Mouse (Mus musculus) brain, adult 2 months (tissue): ENCODE measurements around the gene Cdh1.
"Not testable (repeated sequence)": the region's sequence is repeated elsewhere in the genome, so short reads cannot be mapped to it uniquely, and the experiment has no call there.

Experiments used
- DNase-seq: peaks from one replicate; pipeline ENCODE4 v3.0.0; 2011; ENCODE audit warnings: low read depth, low spot score

Gene Cdh1

DNA sequence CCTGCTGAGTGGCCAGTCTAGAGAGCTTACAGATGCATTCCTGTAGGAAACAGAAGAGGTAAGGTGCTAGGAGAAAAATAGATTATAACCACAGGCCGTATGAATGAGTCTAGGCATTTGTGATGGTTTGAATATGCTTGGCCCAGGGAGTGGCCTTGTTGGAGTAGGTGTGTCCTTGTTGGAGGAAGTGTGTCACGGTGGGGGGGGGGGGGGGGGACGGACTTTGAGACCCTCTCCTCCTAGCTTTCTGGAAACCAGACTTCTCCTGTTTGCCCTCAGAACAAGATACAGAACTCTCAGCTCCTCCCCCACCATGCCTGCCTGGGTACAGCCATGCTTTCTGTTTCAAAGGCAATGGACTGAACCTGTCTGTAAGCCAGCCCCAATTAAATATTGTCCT is 10.7 kb upstream of the Cdh1 start:
- no peak for DNase-seq

DNA sequence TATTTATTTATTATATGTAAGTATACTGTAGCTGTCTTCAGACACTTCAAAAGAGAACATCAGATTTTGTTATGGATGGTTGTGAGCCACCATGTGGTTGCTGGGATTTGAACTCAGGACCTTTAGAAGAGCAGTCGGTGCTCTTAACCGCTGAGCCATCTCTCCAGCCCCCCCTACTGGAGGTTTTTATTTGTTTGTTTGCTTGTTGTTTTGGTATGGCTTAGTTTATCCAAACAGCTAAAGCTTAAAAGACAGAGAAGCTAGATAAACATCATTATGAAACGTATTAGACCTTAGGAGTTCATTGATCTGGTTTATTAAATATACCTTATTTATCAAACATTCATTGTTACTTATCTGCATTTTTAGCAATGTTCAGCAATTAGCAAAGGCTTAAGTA is 7.5 kb upstream of the Cdh1 start:
- DNase-seq = not testable (repeated sequence)

DNA sequence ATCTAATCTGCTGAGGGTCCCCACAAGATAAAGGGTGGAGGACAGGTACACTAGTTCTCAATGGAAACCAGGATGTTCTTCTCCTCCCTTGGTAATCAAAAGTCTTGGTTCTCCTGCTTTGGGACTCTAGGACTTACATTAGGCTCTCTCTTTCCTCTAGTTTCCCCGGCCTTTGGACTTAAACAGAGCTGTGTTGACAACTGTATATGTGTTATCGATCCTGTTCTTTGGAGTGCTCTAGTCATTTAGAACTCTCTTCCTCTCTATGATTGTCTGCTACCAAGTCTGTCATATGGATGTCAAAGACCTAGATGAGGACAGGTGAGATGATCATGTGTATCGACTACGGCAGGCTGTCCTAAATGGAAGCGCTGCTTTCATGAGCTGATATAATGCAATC is 6.1 kb upstream of the Cdh1 start:
- no peak for DNase-seq

DNA sequence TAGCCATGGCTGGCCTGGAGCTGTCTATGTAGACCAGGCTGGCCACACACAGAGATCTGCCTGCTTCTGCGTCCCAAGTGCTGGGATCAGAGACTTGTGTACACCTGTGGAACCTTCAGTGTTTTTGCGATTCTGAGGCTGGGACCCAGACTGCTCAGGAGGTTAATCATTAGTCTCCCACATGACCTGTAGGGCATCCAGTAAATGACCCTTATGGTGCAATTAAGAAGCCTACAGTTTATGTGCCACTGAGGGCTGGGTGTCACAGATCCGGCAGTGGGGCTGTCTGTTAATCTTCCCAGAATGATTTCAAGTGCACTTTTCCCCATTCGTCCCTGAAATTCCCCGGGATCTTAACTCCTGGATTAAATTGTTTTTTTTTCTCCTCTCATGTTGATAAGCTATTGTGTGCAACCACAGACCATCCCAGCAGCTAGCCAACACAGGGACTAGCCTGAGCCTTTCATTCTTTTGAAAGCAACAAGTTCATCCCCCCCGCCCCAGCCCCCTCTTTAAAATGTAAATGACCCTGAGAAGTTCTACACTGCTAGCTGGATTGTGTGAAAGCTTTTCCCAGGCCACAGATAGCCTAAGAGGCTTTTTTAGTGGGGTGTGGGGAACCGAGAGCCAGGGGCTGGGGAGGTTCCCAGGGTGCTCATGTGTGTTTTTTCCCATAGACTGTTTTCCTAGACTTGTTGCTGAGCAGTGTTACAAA is 3.7 kb upstream of the Cdh1 start:
- DNase-seq = no peak

DNA sequence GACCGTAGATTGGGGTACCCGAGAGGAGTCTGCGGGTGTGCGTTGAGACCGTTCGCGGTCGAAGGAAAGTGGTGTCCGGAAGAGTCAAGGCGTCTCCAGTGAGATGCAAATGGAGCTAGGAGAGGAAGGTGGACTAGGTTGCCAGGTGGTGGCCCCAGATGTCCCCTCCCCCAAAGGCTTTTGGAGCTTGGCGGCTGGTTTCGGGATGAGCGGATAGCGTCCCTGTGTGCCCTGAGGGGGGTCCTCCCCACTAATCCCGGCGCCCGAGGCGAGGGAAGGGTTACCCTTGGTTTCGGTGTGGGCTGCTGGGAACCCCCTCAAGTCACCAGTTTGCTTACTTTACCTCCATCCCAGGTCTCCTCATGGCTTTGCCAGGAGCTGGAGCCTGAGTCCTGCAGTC is 782 bp downstream of the Cdh1 start:
- no peak for DNase-seq

DNA sequence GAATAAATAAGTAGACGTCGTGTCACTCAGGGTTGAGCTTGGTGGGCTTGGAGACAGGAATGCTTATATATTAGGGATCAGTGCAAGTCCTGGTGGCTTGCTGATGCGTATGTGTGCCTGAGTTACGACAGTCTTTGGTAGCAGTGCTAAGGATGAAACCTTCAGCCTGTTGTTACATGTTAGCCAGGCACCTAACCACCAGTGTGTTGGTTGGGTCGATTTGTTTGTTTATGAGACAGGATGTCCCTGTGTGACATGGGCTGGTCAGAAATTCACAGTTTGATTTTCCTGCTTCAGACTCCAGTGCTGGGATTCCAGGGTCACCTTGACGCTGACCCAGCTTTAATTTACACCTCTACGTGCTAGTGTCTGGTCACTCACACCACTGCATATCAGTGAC is 2.5 kb downstream of the Cdh1 start:
- no peak for DNase-seq

DNA sequence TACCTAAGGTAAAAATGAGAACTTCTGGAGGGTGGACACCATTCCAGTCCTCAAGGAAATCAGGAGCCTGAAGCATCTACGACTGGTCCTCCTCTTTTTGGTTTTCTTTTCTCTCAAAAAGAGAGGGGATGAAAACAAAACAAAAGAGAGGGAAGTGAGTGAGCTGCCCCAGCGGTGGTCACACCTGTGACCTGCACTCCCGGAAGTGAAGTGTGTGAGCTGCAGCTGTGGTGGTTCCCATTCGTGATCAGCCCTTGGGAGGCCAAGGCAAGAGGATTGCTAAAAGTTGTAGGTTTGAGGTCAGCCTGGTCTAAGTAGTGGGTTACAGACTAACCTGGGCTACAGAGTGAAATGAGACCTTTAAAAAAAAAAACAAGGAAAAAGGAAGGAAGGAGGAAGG is 3.0 kb downstream of the Cdh1 start:
- no peak for DNase-seq

DNA sequence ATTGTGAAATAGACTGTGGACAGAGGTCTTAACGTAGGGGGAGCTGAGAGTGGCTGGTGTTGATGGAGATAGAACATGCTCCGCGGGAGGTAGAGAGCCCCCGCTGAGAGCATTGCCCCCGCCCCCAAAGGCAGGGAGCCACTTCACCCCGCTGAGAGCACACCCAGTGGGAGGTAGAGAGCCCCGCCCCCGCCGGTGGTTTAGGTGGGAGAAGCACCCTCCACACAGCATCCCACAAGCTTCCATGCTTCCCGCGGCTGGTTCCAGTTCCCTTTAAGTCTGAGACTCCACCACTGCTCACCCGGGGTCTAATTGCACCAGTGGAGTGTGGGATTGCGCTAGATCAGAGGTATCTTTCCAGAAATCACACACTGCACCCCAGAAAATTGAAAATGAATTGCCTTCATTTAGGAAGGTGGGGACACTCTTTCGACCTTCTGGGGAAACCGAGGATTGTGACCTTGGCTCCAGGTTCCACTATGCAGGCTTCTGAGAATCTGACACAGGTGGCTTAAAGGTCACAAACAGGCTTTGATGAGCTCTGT is 3.5 kb downstream of the Cdh1 start:
- no peak for DNase-seq

DNA sequence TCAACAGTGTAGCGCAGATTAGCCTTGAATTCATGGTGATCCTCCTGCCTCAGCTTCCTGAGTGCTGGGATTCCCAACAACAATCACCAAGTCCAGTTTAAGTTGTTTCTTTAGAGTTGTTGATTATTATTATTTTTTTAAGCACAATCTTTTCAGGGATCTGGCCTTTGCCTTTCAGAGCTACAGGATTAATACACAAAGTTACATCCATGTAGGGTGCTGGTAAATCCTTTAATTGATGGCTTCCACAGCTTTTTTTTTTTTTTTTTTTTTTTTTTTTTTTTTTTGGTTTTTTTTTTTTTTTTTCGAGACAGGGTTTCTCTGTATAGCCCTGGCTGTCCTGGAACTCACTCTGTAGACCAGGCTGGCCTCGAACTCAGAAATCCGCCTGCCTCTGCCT is 4.6 kb downstream of the Cdh1 start:
- not testable (repeated sequence) for DNase-seq

DNA sequence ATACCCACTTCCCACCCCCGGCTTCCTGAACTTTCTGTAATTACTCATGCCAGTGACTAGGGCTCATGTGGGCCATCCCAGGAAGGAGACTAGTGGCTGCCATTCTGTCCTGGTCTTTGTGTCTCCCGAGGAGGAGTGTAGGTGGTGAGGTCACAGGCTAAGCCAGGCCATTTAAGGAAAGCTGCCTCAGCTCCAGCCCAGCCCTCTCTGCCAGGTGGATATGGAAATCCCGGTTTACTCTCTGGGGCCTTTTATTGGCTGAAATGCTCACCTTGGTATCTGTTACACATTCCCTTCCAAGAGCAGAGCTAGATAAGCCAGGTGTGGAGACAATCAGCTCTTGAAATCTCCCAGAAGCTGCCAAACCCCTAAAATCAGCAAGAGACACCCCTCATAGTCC is 5.3 kb downstream of the Cdh1 start:
- no peak for DNase-seq

DNA sequence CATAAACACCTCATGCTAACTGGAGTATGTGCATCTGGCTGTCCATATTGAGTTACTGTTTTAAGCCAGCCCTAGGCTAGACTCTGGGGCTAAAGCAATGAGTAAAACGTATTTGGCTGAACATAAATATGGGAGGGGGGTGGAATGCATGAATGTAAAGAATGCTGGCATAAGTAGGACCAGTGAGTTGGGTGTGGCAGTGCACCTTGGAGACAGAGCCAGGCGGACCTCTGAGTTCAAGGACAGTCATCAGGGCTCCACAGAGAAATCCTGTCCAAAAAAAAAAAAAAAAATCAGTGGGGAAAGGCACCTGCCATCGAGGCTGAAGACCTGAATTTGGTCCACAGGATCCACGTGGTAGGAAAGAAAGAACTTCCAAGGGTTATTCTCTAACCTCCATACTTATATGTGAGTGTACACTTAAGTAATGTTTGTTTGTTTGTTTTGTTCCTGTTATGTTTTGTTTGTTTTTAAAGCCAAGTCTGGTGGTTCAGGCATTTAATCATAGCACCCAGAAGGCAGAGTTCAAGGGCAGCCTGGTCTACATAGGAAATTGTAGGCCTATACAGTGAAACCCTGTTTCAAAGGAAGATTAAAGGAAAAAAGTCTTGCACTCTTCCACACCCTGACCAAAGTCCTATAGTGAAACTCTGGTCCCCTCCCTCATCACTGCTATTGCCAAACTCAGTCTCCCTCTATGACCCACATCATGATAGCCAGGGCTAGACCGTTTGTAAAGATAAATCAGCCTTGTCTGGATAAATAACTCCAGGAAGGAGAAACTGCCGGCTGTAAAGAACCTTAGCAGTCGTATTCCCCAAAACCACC is 6.1 kb downstream of the Cdh1 start:
- no peak for DNase-seq

DNA sequence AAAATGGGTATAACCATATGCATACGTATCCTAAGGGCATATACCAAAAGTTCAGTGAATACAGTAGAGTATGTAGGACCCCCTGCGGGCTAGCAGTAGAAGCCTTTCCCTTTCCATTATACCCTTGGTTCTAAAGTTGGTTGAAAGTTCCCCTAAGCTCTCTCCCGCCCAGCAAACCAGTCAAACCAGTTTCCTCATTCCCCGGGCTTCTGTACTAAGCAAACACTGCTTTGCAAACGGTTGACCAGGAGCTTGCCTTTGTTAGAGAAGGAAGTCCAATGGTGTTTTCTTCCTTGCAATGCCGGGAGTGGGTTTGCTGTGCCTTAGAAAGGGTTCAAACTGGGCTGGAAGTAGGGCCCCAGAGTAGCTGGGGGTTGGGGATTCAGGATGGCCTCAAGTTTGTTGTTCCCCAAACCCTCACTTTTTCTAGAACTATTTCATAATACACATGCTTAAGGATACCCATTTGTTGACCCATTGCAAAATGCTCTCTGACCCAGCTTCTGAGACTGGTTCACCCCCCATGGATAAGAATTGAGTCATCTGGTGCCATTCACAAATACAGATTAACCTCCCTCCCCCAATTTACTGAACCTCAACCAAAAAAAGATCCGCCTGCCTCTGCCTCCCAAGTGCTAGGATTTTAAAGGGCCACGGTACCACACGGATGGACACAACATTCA is 7.9 kb downstream of the Cdh1 start:
- DNase-seq = no peak

DNA sequence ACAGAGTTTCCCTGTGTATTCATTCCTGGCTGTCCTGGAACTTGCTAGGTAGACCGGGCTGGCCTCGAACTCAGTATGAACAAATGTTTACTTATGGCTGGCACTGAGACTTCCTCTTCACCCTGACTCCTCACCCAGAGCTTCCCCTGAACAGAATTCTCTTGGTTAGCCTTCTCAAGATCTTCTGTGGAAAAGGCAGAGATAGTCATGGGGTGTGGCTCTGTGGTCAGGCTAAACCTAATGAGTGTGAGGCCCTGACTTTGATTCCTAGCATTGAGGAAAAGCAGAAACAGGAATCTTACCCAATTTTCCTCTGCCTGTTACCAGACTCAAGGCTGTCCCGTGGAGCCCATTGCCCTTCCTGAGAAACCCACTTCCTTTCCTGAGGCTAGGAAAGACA is 8.9 kb downstream of the Cdh1 start:
- DNase-seq = no peak

DNA sequence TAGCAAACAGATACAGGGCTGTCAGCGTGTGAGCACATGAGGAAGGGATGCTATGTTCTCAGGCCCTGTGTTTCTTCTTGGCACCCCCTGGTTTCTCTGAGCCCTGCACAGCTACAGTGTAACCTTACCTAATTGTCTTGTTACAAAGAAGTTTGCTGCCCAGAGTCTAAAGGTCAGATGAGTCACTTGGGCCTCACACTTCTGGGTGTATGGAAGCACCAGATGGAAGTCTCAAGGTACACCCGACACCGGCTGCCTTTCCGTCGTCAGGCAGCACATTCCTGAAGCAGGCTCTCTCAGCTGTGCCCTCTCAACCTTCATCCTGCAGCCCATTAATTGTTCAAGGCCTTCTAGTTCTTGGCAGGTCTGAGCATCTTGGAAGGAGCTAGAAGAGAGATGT is 11.6 kb downstream of the Cdh1 start:
- no peak for DNase-seq

DNA sequence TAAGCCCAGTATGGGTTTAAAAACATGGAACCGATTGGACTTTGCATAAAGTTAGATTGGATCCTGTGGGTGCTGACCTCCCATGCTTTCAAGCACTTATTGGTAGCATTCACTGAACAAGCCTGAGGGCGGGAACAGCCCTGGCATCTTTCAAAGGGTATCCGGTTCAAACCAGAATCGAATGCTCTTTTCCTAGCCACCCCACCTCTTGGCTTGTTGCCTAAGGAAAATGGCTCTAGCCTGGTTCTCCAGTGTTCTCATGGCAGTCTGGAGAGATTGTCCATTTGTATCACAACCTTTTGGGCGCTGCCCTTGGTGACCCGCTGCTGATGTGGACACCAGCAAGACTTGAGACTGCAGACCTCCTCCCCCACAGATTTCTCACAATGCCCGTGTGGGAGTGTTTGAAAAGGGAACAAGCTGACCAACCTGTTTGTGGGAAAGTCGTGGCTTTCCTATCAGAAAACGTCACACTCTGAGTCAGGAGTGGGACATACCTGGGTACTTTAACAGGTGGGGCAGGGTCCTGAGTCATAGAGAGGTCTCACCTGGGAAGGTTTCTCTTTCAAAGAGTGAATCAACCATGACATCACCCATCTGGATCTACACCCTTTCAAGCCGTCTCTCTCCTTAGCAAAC is 12.6 kb downstream of the Cdh1 start:
- no peak for DNase-seq

DNA sequence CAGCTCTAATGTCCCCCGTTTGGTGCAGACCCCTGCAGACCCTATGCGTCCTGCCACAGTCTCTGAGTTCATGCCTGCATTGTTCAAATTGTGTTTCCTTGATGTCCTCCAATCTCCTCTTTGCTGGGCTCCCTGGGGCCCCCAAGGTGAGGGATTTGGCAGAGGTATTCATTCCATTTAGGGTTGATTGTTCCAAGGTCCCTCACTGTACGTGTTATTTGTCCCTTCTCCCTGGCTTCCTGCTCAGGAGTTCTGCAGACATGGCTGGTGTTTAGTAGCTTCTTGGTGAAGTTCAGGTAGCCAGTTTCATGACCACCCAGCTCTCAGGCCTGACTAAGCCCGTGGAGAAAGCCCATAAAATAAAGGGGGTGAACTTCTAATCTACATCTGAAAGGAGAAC is 13.5 kb downstream of the Cdh1 start:
- no peak for DNase-seq

DNA sequence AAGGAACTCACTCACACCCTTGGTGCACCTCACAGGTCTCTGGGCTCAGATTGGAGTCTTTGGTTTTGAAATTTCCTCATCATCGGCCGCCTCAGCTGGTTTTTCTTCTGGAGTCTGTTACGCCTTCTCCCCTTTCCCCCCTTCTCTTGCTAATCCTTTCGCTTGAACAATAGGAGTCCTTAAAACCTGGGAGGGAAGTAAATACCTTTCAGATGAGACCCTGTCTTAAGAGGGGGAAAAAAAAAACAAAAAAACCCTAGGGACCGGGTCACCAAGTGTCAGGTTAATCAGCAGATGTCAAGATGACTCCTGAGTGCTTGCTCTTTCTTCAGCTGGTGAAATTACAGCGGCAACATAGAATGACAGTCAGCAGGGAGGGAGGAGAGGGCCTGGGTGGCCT is 14.0 kb downstream of the Cdh1 start:
- no peak for DNase-seq

DNA sequence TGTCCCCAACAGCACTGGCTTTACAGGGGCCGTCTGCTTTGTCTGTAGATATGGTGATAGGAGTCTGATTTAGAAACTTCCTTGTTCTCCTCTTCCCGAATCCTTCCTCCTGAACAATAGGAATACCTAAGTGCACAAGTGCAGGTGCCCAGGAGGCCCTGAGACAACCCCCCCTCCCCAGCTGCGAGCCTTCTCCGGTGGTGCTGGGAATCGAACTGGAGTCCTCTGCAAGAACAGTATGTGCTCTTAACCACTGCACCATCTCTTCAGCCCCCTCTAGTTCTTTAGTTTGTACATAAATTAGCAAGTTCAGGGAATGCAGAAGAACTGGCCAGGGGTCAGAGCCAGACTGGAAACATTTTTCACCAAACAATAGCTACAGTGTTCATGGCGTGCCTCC is 14.7 kb downstream of the Cdh1 start:
- no peak for DNase-seq

DNA sequence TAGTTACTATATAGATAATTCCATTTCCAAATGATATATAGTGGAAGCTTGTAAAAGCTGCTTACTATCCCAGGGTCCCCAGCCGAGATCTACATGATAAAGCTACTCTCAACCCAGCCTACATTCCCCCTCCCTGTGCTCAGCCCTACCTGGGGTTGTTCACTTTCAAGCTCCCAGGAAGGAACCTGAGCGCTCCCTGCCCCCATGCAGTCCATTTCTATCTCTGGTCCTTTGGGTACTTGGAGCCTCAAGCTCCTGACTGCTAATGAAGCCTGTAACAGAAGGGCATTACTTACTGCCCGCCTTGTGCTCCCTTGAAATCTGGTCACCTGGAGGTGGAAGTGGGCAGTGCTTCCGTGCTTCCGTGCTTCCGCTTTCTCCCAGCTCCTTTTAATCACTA is 15.2 kb downstream of the Cdh1 start:
- no peak for DNase-seq

DNA sequence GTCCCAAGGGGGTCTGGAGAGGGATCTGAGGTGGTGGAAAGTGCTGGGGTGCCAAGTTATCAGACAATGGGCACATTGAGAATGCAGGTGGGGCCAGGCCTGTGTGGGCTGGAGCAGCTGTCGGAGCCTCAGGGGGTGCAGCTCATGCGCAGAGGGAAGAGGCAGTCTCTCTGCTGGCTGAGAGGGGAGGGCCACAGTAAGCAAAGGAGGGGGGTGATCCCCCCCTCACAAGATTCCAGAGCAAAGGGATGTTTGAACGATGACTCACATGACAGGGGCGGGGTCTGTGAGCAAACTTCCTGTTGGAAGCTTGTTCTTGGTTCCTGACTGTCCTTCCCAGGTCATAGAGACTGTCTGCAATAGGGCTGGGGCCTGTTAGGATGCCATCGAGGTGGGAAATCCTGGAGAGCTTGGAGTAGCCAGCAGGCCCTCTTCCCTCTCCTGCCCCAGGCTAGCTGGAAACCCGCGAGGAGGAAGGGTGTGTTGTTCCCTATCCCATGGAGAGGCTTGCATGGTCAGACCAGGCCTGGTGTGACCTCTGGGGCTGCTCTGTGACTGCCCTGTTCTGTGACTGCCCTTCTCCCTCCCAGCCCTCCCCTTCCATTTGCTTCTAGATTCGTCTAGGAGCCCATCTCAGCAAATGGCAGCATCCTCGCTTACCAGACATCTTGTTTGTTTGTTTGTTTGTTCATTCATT is 16.5 kb downstream of the Cdh1 start:
- peak; percentile 32 for DNase-seq

DNA sequence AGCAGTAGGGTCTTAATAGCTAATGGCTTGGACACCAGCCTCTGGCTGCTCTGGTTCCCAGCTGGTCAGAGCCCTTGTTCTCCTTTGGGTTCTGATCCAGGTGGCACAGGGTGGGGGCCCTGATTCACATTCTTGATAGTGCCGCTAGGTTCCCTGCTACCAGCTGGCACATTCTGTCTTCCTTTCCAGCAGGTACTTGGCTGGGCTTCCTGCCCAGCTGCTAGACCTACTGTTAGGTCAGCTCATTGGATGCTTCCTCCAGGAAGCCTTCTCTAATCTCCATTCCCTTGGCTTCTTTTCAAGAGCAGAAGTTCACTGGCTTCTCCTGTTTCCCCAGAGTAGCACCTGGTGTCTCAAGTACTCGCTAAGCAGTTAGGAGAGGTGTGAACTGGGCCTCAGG is 17.3 kb downstream of the Cdh1 start:
- DNase-seq = peak; percentile 78
